Mouse (Mus musculus): ENCODE measurements around the gene Gtpbp3.

DNA sequence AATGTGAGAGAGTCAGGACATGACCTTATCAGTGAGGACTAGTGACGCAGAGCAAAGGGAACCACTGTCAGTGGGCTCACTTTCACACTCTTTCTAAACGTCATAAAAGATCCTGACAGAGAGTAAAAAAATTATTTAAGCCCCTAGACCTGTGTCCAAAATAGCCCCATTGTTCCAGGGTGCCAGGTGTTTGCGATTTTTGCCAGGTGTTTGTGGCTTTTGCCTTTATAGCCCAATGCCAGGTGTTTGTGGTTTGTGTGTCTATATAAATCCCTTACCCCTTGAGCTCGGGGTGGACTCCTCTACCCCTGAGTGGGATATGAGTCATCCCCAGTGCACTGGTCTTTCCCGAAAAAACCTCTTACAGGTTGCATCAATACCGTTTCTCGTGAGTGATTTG lies 42.8 kb upstream of the Gtpbp3 start:
- TF ChIP-seq CTCF (IDR thresholded peaks at IDR 0.05; ENCODE audit: borderline replicate concordance, control insufficient read depth, extremely low read depth, insufficient read depth, low read length, poor library complexity) (no peak), POLR2A (IDR thresholded peaks at IDR 0.05; ENCODE audit: control insufficient read depth, extremely low read depth, insufficient read depth, low read length, poor library complexity) (no peak)
